Mouse (Mus musculus) lung, adult 2 months (tissue): ENCODE data around the gene Rpa3.

ENCODE experiments used
- CTCF ChIP-seq: fragments of 200-500 bp; IDR thresholded peaks from 2 replicates; pipeline ENCODE4 v1.5.1; 2011; ENCODE audit warnings: mild to moderate bottlenecking, low read length, control low read depth; ENCODE audit not compliant: insufficient read depth
- POLR2A ChIP-seq: fragments of 200-500 bp; IDR thresholded peaks from 2 replicates; pipeline ENCODE4 v1.6.1; 2011; ENCODE audit warnings: low read depth, mild to moderate bottlenecking, control low read depth, low read length, borderline replicate concordance; ENCODE audit errors: extremely low read depth

GRCm38 (mm10) chr6:8299066-8299863 lies 40.3 kb upstream of the Rpa3 start:
- no peak for TF ChIP-seq POLR2A
- TF ChIP-seq CTCF, result no peak
